7 mouse cellular contexts compared by ENCODE assay signal in genomic region chr3:104220295-104220965, GRCm38 (mm10). TPM values are rescaled to one million over a fixed set of nuclear protein-coding genes. Genes with fewer than 3 reads are reported as not detected.
A peak's percentile ranks its signal among the peaks of the same experiment; 100 is the strongest.
DNase-seq lines count a peak whose midpoint lies in the region; ATAC-seq lines count a peak whose summit lies in the region.

Magi3 (minus strand) TSS chr3:104220374.

- peak within 1 kb of the TSS; percentile 72 for H3K4me2 ChIP-seq in intestine, embryonic 16.5 days (ENCODE audit: low read depth, low read length)
- H3K4me2 ChIP-seq in midbrain, embryonic 11.5 days = peak within 1 kb of the TSS; percentile 82

- DNase-seq in adrenal gland, adult 8-10 months = peak; percentile 98
- DNase-seq in embryo, embryonic 9.5 days (ENCODE audit: extremely low spot score) = peak; percentile 99
- peak; percentile 96 to 97 for DNase-seq in gastrocnemius, postnatal 4 days (ENCODE audit: low spot score in 2 of 2)
- peak; percentile 97 for DNase-seq in left cerebral cortex, postnatal 36 days (ENCODE audit: low spot score in 2 of 2)
- DNase-seq in midbrain, embryonic 11.5 days (ENCODE audit: low spot score, missing footprints) = peak; percentile 99
- DNase-seq in skeletal muscle tissue, adult 2 months (ENCODE audit: low read depth, low spot score) = peak; percentile 96

- H3K4me3 ChIP-seq in intestine, embryonic 16.5 days (ENCODE audit: low read length) = peak within 1 kb of the TSS; percentile 92
- H3K4me3 ChIP-seq in midbrain, embryonic 11.5 days (ENCODE audit: low read depth, low read length) = peak within 1 kb of the TSS; percentile 81

- peak within 1 kb of the TSS; percentile 98 for H3K27ac ChIP-seq in intestine, embryonic 16.5 days (ENCODE audit: low read length)
- peak within 1 kb of the TSS; percentile 90 for H3K27ac ChIP-seq in midbrain, embryonic 11.5 days (ENCODE audit: low read depth, low read length)

- no peaks in the 10 kb centered on the region for H3K36me3 ChIP-seq in intestine, embryonic 16.5 days (ENCODE audit: control insufficient read depth, insufficient read depth, low read length)
- H3K36me3 ChIP-seq in midbrain, embryonic 11.5 days (ENCODE audit: control insufficient read depth, insufficient read depth, low read length) = no peaks in the 10 kb centered on the region

- peak within 1 kb of the TSS; percentile 94 for H3K9ac ChIP-seq in intestine, embryonic 16.5 days (ENCODE audit: low read depth, low read length)
- H3K9ac ChIP-seq in midbrain, embryonic 11.5 days (ENCODE audit: low read length) = peak within 1 kb of the TSS; percentile 81

- H3K4me1 ChIP-seq in intestine, embryonic 16.5 days (ENCODE audit: control insufficient read depth, insufficient read depth, low read length) = 0 out of 2 replicates have a peak, but pooled peaks cover 6% of the 10 kb centered on the region
- H3K4me1 ChIP-seq in midbrain, embryonic 11.5 days (ENCODE audit: control insufficient read depth, insufficient read depth, low read length) = peaks cover 11% of the 10 kb centered on the region; the same call in 1 of the 2 replicates

- WGBS in intestine, embryonic 16.5 days = 0% methylated on average over 45 of the region's 46 CpGs
- under 1% methylated on average over 45 of the region's 46 CpGs for WGBS in midbrain, embryonic 11.5 days

- peak; percentile 98 for ATAC-seq in intestine, embryonic 16.5 days
- ATAC-seq in midbrain, embryonic 11.5 days (ENCODE audit: low FRiP score) = peak; percentile 99

- H3K27me3 ChIP-seq in intestine, embryonic 16.5 days (replicated peaks; ENCODE audit: control insufficient read depth, insufficient read depth, low read length) = no peaks in the 10 kb centered on the region
- no peaks in the 10 kb centered on the region for H3K27me3 ChIP-seq in midbrain, embryonic 11.5 days (ENCODE audit: control insufficient read depth, insufficient read depth, low read length)

- intact Hi-C loops in left cerebral cortex, postnatal 36 days (cut with DNase I) = loop anchor here (5.0 kb wide), 1 partner anchor 222 kb away; no protein-coding TSS in a partner anchor

- H3K9me3 ChIP-seq in intestine, embryonic 16.5 days (ENCODE audit: control insufficient read depth, low read length) = no peaks in the 10 kb centered on the region
- H3K9me3 ChIP-seq in midbrain, embryonic 11.5 days (ENCODE audit: control insufficient read depth, low read length) = no peaks in the 10 kb centered on the region

RNA-seq across cellular contexts. Expression of gene Magi3, which starts in this region (rescaled TPM):
- 10 to 100 TPM; 19.4 to 31.5 (median 25.8) TPM for total RNA-seq in adrenal gland, adult 8-10 months (2022)
- total RNA-seq in gastrocnemius, postnatal 4 days (2021) = 10 to 100 TPM; 19.0 to 21.5 TPM
- 6.5 and 6.6 TPM in 2 replicates for polyA plus RNA-seq in intestine, embryonic 16.5 days (2015; fragmentation: Nextera tagmentation; extraction: Ambion mirVana)
- 10 to 100 TPM; 43.0 to 52.4 TPM for total RNA-seq in left cerebral cortex, postnatal 36 days (2021)
- 4.2 and 5.0 TPM in 2 replicates for polyA plus RNA-seq in midbrain, embryonic 11.5 days (2014; fragmentation: Nextera tagmentation; extraction: Ambion mirVana)

Comparison
In these comparisons a context has a peak if more than half of its experiments do, and no peak if none do; other contexts are left out.
1. Peak in every context shown above with its lines: DNase-seq, ATAC-seq, H3K4me3 ChIP-seq and H3K27ac ChIP-seq.